Mouse (Mus musculus) intestine, embryonic 16.5 days (tissue): ENCODE data around the gene Smyd2. TPM values are rescaled to one million over a fixed set of nuclear protein-coding genes. Genes with fewer than 3 reads are reported as not detected.

Experiments
- ATAC-seq: fragments of 200-750 bp; cut with Nextera tagmentation; 2 replicates; pipeline ENCODE4 v1.8.0; 2017; ENCODE audit warnings: moderate TSS enrichment, moderate library complexity
- H3K27ac ChIP-seq: fragments of 300-500 bp; sonication (generic); 2 replicates; pipeline ENCODE4 v1.5.1; 2014; ENCODE audit warnings: mild to moderate bottlenecking, low read length
- H3K27me3 ChIP-seq: fragments of 300-500 bp; sonication (generic); replicated peaks from 2 replicates; pipeline ENCODE4 v1.6.1; 2014; ENCODE audit warnings: low read length, control low read depth, mixed read lengths; ENCODE audit not compliant: control insufficient read depth, insufficient read depth
- H3K36me3 ChIP-seq: fragments of 300-500 bp; sonication (generic); 2 replicates; pipeline ENCODE4 v1.6.1; 2014; ENCODE audit warnings: low read length, control low read depth; ENCODE audit not compliant: control insufficient read depth, insufficient read depth
- H3K4me1 ChIP-seq: fragments of 300-500 bp; sonication (generic); 2 replicates; pipeline ENCODE4 v1.6.1; 2014; ENCODE audit warnings: low read length, control low read depth, mixed read lengths; ENCODE audit not compliant: control insufficient read depth, insufficient read depth
- H3K4me2 ChIP-seq: fragments of 300-500 bp; sonication (generic); 2 replicates; pipeline ENCODE4 v1.6.1; 2014; ENCODE audit warnings: low read depth, low read length, control low read depth
- H3K4me3 ChIP-seq: fragments of 300-500 bp; sonication (generic); 2 replicates; pipeline ENCODE4 v1.5.1; 2014; ENCODE audit warnings: mild to moderate bottlenecking, low read length
- H3K9ac ChIP-seq: fragments of 300-500 bp; sonication (generic); 2 replicates; pipeline ENCODE4 v1.6.1; 2014; ENCODE audit warnings: low read depth, low read length
- H3K9me3 ChIP-seq: fragments of 300-500 bp; sonication (generic); 2 replicates; pipeline ENCODE4 v1.6.1; 2016; ENCODE audit warnings: low read length, control low read depth; ENCODE audit not compliant: control insufficient read depth
- WGBS: fragments of 180-500 bp; shearing (Covaris S2); extraction: QIAGEN DNeasy Blood & Tissue Kit; methylation state at CpG from one replicate; pipeline ENCODE4 v1.1.7; 2014; 5-methylcytosine and 5-hydroxymethylcytosine counted together
- polyA plus RNA-seq: library from polyadenylated mRNA; unstranded; fragments of >200 nt; fragmentation: Nextera tagmentation; extraction: Ambion mirVana; gene quantifications from 2 replicates; pipeline ENCODE4 v1.2.1, GENCODE M21; 2015

The Smyd2 gene
- polyA plus RNA-seq, 1 experiment from 2014 or later, result 106 TPM

DNA sequence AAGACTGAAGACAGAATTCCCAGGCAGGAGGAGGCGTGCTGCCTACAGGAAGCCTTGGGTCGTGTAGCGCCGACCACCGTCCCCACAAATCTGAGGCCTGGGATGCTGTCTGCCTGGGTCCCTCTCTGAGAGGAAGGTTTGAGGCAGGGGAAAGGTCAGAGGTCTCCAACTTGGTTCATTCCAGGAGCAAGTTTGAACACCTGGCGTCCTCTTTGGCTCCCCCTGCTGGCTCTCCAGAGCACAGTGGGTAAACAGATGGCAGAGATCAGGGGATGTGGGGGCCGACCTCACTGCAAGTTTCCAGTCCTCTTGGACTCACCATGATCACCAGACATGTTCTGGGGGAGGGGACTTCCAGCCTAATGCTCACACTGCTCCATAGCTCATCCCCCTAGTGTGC is 39.3 kb downstream of the Smyd2 start:
- WGBS, result 54% methylated on average over 7 of the region's 7 CpGs
- no peaks in the 10 kb centered on the region for H3K4me1 ChIP-seq

DNA sequence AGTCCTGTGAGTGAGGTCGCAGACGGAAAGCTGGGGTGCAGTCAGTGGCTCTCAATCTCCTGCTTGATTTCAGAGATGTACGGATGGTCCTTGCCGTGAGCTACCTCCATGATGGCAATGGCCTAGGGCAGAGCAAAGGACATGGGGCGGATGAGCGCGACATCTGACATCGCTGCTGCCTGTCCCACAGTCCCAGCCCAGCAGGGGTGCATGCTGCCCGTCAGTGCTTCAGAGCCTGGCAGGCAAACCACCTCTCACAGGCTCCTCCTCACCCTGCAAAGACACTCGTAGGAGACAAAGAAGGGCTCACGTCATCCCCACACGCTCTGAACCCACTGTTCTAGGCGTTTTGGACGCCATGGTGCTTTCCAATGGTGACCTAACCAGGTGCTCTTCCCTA is 41.4 kb downstream of the Smyd2 start:
- Histone ChIP-seq H3K27me3 (no peaks in the 10 kb centered on the region), H3K4me3 (no peak overlapping the region), H3K4me2 (no peak overlapping the region), H3K4me1 (no peaks in the 10 kb centered on the region), H3K9me3 (no peaks in the 10 kb centered on the region), H3K27ac (0 out of 2 replicates have a peak overlapping the region, but pooled peaks have one; percentile 17), H3K36me3 (no peaks in the 10 kb centered on the region), H3K9ac (no peak overlapping the region)
- 81% methylated on average over 14 of the region's 14 CpGs for WGBS
- ATAC-seq, result no peak

More for the DNA sequence above, 39.3 kb downstream of the Smyd2 start:
- Histone ChIP-seq H3K27me3 (no peaks in the 10 kb centered on the region), H3K4me3 (no peak overlapping the region), H3K4me2 (no peak overlapping the region), H3K27ac (no peak overlapping the region), H3K9me3 (no peaks in the 10 kb centered on the region), H3K9ac (no peak overlapping the region), H3K36me3 (no peaks in the 10 kb centered on the region)
- ATAC-seq, result 0 out of 2 replicates have a peak, but pooled peaks have one; percentile 21

DNA sequence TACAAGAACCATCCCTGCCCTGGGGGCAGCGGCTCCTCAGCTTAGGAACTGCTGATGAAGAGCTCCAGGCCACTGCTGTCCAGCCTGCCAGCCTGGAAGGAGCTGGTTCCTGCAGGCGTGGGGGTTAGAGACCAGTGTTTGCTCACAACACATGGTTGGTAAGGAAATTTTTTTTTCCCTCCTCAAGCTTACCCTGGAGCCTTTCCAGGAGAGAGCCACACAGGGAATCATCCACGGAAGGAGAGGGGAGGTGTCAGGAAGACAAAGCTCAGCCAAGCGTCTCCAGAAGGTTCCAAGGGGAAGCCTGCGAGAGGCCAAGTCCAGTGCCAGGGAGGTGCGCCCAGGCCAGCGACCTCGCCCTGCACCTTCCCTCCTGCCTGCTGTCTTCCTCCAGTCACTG is 42.2 kb downstream of the Smyd2 start:
- Histone ChIP-seq H3K27me3 (no peaks in the 10 kb centered on the region), H3K4me1 (no peaks in the 10 kb centered on the region), H3K36me3 (no peaks in the 10 kb centered on the region), H3K27ac (peak overlapping the region; percentile 17; the same call in 1 of the 2 replicates), H3K4me3 (no peak overlapping the region), H3K9ac (no peak overlapping the region; the same call in 1 of the 2 replicates), H3K4me2 (no peak overlapping the region), H3K9me3 (no peaks in the 10 kb centered on the region)
- ATAC-seq, result no peak
- WGBS, result 68% methylated on average over 8 of the region's 8 CpGs

DNA sequence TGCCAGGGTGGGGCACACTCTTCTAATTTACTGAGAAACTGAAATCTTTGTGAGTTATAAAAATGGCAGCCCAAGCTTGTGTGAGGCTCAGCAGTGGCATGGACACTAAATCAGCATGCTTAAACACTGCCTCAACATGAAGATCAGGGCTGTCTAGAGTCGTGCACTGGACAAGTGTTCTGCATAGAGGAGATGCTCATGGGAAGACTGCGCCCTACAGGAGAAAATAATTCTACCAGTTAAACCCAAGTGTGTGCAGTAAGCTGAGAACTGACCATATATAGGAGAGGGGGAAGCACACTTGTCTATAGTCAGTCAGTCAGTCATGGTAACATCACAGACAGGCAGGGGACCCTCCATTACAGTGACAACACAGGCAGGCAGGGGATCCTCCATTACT is 43.0 kb downstream of the Smyd2 start:
- no peak overlapping the region for H3K27ac ChIP-seq
- 51% methylated on average over 2 of the region's 2 CpGs for WGBS

DNA sequence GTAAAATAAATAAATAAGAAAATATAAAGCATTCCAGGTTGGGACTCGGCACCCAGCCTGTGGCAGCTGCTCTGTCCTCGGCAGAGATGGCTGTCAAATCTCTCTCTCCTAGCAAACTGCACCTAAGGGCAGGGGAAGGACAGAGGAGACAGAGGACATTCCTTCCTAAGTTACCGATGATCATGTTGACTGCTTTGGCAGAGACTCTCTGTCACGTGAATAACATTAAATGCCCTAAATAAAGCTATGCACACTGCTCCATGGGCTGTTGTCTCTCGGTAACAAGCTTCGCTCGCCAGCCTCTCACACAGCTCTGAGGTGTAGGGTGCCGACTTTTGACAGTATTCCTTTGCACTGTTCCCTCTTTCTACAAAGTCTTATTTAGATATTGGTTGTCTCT is 46.0 kb downstream of the Smyd2 start:
- H3K4me2 ChIP-seq, result no peak overlapping the region
- no peak overlapping the region for H3K4me3 ChIP-seq
- no peak for ATAC-seq
- WGBS, result 67% methylated on average over 8 of the region's 8 CpGs
- H3K36me3 ChIP-seq, result no peaks in the 10 kb centered on the region
- no peaks in the 10 kb centered on the region for H3K9me3 ChIP-seq
- H3K27ac ChIP-seq, result no peak overlapping the region
- H3K27me3 ChIP-seq, result no peaks in the 10 kb centered on the region
- H3K4me1 ChIP-seq, result peaks cover 13% of the 10 kb centered on the region
- no peak overlapping the region for H3K9ac ChIP-seq

More for the DNA sequence above, 43.0 kb downstream of the Smyd2 start:
- no peak for ATAC-seq
- Histone ChIP-seq H3K4me2 (no peak overlapping the region), H3K4me3 (no peak overlapping the region), H3K9me3 (no peaks in the 10 kb centered on the region), H3K9ac (no peak overlapping the region), H3K36me3 (no peaks in the 10 kb centered on the region), H3K4me1 (peaks cover 6% of the 10 kb centered on the region), H3K27me3 (no peaks in the 10 kb centered on the region)

DNA sequence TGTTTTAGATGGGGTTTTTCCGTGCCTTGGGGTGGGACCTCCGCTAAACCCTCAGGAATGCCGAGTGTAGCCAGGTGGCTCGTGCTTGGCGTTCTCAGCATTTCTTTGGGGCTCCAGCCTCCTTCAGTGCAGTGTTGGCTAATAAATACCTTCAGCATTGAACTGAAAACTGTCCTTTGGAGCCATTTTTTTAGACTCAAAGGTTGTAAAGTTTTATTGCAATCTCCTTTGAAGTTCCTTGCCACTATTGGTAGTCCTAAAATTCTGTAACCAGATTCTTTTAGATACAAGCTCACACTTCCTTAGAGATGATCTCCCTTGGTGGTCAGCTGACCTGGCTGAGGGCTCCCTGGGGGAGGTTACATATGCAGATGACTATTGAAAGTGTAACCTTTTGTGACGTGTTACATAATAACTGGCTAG is 46.7 kb downstream of the Smyd2 start:
- no peaks in the 10 kb centered on the region for H3K36me3 ChIP-seq
- no peaks in the 10 kb centered on the region for H3K27me3 ChIP-seq
- H3K9ac ChIP-seq, result 0 out of 2 replicates have a peak overlapping the region, but pooled peaks have one; percentile 39
- no peaks in the 10 kb centered on the region for H3K9me3 ChIP-seq
- peak overlapping the region; percentile 4; the same call in 1 of the 2 replicates for H3K4me3 ChIP-seq
- peak overlapping the region; percentile 72 for H3K27ac ChIP-seq
- peak overlapping the region; percentile 37 for H3K4me2 ChIP-seq
- WGBS, result 19% methylated on average over 6 of the region's 6 CpGs
- peak; percentile 70 for ATAC-seq
- peaks cover 13% of the 10 kb centered on the region for H3K4me1 ChIP-seq

DNA sequence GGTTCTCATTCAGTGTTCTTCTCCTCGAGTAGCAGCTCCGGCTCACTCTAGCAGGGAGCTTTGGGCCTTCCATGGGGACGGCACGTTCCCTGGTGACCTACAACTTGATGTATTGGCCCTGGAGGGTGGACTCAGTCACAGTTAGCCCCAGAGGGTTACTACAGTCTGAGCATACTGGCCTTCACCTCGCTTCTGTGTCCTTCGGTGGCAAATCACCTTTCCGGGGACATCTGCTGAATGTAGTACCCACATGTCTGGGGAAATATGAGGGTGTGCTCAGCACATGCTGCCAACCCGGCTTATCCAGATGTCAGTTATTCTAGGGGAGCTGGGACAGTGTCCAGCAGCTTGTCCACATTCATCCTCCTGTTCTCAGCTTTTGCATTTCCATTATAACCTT is 48.6 kb downstream of the Smyd2 start:
- ATAC-seq, result no peak
- no peak overlapping the region for H3K9ac ChIP-seq
- no peaks in the 10 kb centered on the region for H3K9me3 ChIP-seq
- no peak overlapping the region for H3K27ac ChIP-seq
- 89% methylated on average over 8 of the region's 8 CpGs for WGBS
- no peak overlapping the region for H3K4me3 ChIP-seq
- H3K36me3 ChIP-seq, result no peaks in the 10 kb centered on the region
- no peaks in the 10 kb centered on the region for H3K27me3 ChIP-seq
- H3K4me2 ChIP-seq, result no peak overlapping the region
- peaks cover 13% of the 10 kb centered on the region for H3K4me1 ChIP-seq

DNA sequence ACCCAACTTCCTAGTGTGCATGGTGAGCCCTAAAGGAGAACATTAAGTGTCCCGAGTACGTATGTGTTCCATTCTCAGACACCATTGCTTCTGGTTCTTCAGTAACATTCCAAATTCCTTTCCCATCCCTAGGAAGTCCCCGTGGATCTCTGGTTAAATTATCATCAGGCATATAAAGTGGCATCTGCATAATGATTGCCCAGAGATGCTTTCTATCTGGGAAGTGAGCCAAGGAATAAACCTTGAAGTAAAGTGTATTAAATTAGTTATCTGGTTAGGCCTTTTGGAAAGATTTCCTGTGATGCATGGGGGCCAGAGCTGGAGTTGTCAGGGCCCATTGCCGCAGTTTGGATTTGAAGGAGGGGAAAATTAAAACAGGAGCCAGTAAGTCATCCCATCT is 50.1 kb downstream of the Smyd2 start:
- Histone ChIP-seq H3K4me3 (no peak overlapping the region), H3K4me1 (peaks cover 23% of the 10 kb centered on the region), H3K27ac (no peak overlapping the region), H3K27me3 (no peaks in the 10 kb centered on the region), H3K9ac (no peak overlapping the region), H3K4me2 (no peak overlapping the region), H3K9me3 (no peaks in the 10 kb centered on the region), H3K36me3 (no peaks in the 10 kb centered on the region)
- ATAC-seq, result no peak
- WGBS, result 63% methylated on average over 4 of the region's 4 CpGs

DNA sequence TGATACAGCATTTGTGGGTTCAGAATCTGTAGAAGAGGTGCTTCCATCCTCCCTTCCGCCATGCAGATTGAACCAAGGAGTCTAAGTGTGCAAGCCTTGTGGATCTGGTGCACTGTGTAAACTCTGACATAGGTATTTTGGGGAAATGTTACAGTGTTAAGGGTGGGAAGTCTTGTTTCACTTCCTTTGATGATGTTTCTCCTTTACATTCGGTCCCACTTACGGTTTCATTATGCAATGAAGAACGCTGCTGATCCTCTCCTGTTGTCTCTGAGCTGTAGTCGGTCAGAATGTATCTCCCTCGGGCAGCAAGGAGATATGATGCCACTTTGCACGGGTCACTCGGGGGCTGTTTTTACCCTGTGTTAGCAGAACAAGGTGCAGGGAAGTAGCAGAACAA is 50.5 kb downstream of the Smyd2 start:
- Histone ChIP-seq H3K9ac (no peak overlapping the region), H3K4me2 (no peak overlapping the region)

DNA sequence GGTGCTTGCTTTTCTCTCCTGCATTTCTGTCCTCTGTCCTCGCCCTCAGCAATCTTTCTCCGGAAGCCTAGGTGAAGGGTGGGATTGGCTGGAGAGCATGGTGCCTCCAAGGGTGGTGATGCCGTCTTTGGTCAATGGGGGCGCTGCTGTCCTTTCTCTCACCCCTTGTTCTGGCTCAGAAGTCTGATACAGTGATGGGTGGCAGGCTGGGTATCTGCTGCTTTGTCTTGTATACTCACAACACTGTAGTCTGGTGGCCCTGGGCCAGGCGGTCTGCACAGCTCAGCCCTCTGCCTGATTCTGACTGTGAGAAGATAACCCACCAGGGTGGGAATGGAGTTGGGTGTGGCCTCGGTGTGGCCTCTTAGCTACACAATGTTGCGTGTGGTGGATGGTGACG is 51.6 kb downstream of the Smyd2 start:
- H3K9ac ChIP-seq, result no peak overlapping the region
- WGBS, result 82% methylated on average over 8 of the region's 8 CpGs
- no peak for ATAC-seq
- peaks cover 29% of the 10 kb centered on the region for H3K4me1 ChIP-seq
- H3K9me3 ChIP-seq, result no peaks in the 10 kb centered on the region
- H3K27me3 ChIP-seq, result no peaks in the 10 kb centered on the region
- no peak overlapping the region for H3K4me3 ChIP-seq
- H3K27ac ChIP-seq, result no peak overlapping the region
- H3K4me2 ChIP-seq, result no peak overlapping the region
- H3K36me3 ChIP-seq, result no peaks in the 10 kb centered on the region

More for the DNA sequence above, 50.5 kb downstream of the Smyd2 start:
- Histone ChIP-seq H3K4me3 (no peak overlapping the region), H3K4me1 (peaks cover 28% of the 10 kb centered on the region), H3K27ac (no peak overlapping the region), H3K27me3 (no peaks in the 10 kb centered on the region), H3K9me3 (no peaks in the 10 kb centered on the region), H3K36me3 (no peaks in the 10 kb centered on the region)
- ATAC-seq, result no peak
- 91% methylated on average over 8 of the region's 8 CpGs for WGBS
